In genomic region chr19:36097194-36097593, GRCm38 (mm10) we compare ENCODE assay signal across 21 mouse cellular contexts. TPM values are rescaled to one million over a fixed set of nuclear protein-coding genes. Genes with fewer than 3 reads are reported as not detected.
"Had no signal": no experiment of that assay in that cellular context is flagged by ENCODE, and none has a peak within 500 bp of the region (broad histone marks: within the 10 kb centered on the region; RNA-seq: fewer than 3 reads in every experiment).

No protein-coding gene starts in this region.

- H3K4me1 ChIP-seq: midbrain, embryonic 13.5 days; midbrain, embryonic 15.5 days; neural tube, embryonic 12.5 days; stomach, embryonic 15.5 days had no signal

- H3K9me3 ChIP-seq: megakaryocyte, embryonic 14.5 days; midbrain, embryonic 13.5 days; midbrain, embryonic 15.5 days; neural tube, embryonic 12.5 days; stomach, embryonic 15.5 days had no signal

- H3K4me2 ChIP-seq: lung, embryonic 14.5 days; midbrain, embryonic 11.5 days; midbrain, embryonic 13.5 days; midbrain, embryonic 15.5 days; neural tube, embryonic 12.5 days; stomach, embryonic 15.5 days had no signal

- H3K4me3 ChIP-seq: megakaryocyte, embryonic 14.5 days; midbrain, embryonic 13.5 days; midbrain, embryonic 15.5 days; neural tube, embryonic 12.5 days; stomach, embryonic 15.5 days had no signal

- DNase-seq: lung, adult 18-20 months; lung, embryonic 14.5 days; lung, postnatal 10 days; lung, postnatal 4 days; right cerebral cortex, postnatal 14 days; thymus, adult 18-20 months; thymus, postnatal 25 days; thymus, postnatal 4 days had no signal

- H3K9ac ChIP-seq: lung, embryonic 14.5 days; midbrain, embryonic 13.5 days; midbrain, embryonic 15.5 days; neural tube, embryonic 12.5 days; stomach, embryonic 15.5 days had no signal

- H3K27ac ChIP-seq: midbrain, embryonic 13.5 days; midbrain, embryonic 15.5 days; neural tube, embryonic 12.5 days; stomach, embryonic 15.5 days; stomach, postnatal 0 days had no signal

- H3K27me3 ChIP-seq: megakaryocyte, embryonic 14.5 days; midbrain, embryonic 13.5 days; midbrain, embryonic 15.5 days; neural tube, embryonic 12.5 days; stomach, embryonic 15.5 days had no signal

- ATAC-seq: midbrain, embryonic 13.5 days; midbrain, embryonic 15.5 days had no signal

RNA-seq across cellular contexts. Expression of gene Ankrd1, which starts 22.7 kb away (rescaled TPM):
- total RNA-seq: midbrain, postnatal 0 days; monocyte, adult 5-6 weeks; neutrophil, adult 5-6 weeks had no signal
- polyA plus RNA-seq: midbrain, embryonic 11.5 days; midbrain, embryonic 13.5 days; midbrain, embryonic 15.5 days; neural tube, embryonic 14.5 days; testis, adult 2 months had no signal

RNA-seq across cellular contexts. Expression of gene Htr7, which starts 39.9 kb away (rescaled TPM):
- total RNA-seq: monocyte, adult 5-6 weeks had no signal
- polyA plus RNA-seq: liver, embryonic 16.5 days; lung, embryonic 14.5 days had no signal
